Mouse (Mus musculus): ENCODE data around the gene Mrpl35. TPM values are rescaled to one million over a fixed set of nuclear protein-coding genes. Genes with fewer than 3 reads are reported as not detected.

Mrpl35 gene
- total RNA-seq, 2 experiments from 2014 or later, result 31.7 to 32.0 TPM

Other genes starting within 250 kb of the Mrpl35 start
- 10 to 100 TPM; 10.1 to 17.0 TPM for gene Kdm3a, start 194.0 kb downstream of the Mrpl35 start, total RNA-seq (2021)
- gene Reep1, start 119.4 kb downstream of the Mrpl35 start, total RNA-seq (2021), result 10 to 100 TPM; 84.7 to 92.8 TPM
- 100 to 1,000 TPM; 245 to 287 TPM for gene Immt, start 4.4 kb upstream of the Mrpl35 start, total RNA-seq (2021)
- gene Ptcd3, start 81.8 kb upstream of the Mrpl35 start, total RNA-seq (2021), result 10 to 100 TPM; 70.4 to 78.1 TPM
- gene Polr1a, start 82.1 kb upstream of the Mrpl35 start, total RNA-seq (2021), result 10 to 100 TPM; 31.3 to 35.4 TPM

Measured in gastrocnemius, postnatal 14 days (tissue).